Mouse (Mus musculus): ENCODE data around the gene Cd83.

Cd83 gene

GRCm38 (mm10) chr13:43774605-43775426 is 9.8 kb upstream of the Cd83 start:
- DNase-seq (ENCODE audit: extremely low spot score, low spot score): no peak

GRCm38 (mm10) chr13:43775427-43775733 is 9.2 kb upstream of the Cd83 start:
- no peak for DNase-seq (ENCODE audit: extremely low spot score, low spot score)

GRCm38 (mm10) chr13:43777321-43778002 is 7.1 kb upstream of the Cd83 start:
- DNase-seq (ENCODE audit: extremely low spot score, low spot score): no peak

GRCm38 (mm10) chr13:43778021-43778649 is 6.4 kb upstream of the Cd83 start:
- DNase-seq (ENCODE audit: extremely low spot score, low spot score): no peak

GRCm38 (mm10) chr13:43778971-43779370 is 5.6 kb upstream of the Cd83 start:
- DNase-seq (ENCODE audit: extremely low spot score, low spot score): no peak

- no peak for DNase-seq (ENCODE audit: extremely low spot score, low spot score)
These were observed 4.5 kb upstream of the Cd83 start for GRCm38 (mm10) chr13:43780071-43780470.

- peak; percentile 39 for DNase-seq (ENCODE audit: extremely low spot score, low spot score)
These were observed 1.1 kb downstream of the Cd83 start for GRCm38 (mm10) chr13:43785712-43786072.

- no peak for DNase-seq (ENCODE audit: extremely low spot score, low spot score)
These were observed 1.7 kb downstream of the Cd83 start for GRCm38 (mm10) chr13:43786171-43786795.

- DNase-seq (ENCODE audit: extremely low spot score, low spot score): no peak
These were observed 2.7 kb downstream of the Cd83 start for GRCm38 (mm10) chr13:43787262-43787661.

- DNase-seq (ENCODE audit: extremely low spot score, low spot score): no peak
These were observed 3.5 kb downstream of the Cd83 start for GRCm38 (mm10) chr13:43788071-43788470.

- DNase-seq (ENCODE audit: extremely low spot score, low spot score): no peak
These were observed 4.5 kb downstream of the Cd83 start for GRCm38 (mm10) chr13:43788983-43789645.

GRCm38 (mm10) chr13:43790229-43791001 is 5.8 kb downstream of the Cd83 start:
- no peak for DNase-seq (ENCODE audit: extremely low spot score, low spot score)

GRCm38 (mm10) chr13:43795334-43795733 is 10.8 kb downstream of the Cd83 start:
- no peak for DNase-seq (ENCODE audit: extremely low spot score, low spot score)

GRCm38 (mm10) chr13:43798655-43799054 is 14.1 kb downstream of the Cd83 start:
- no peak for DNase-seq (ENCODE audit: extremely low spot score, low spot score)

GRCm38 (mm10) chr13:43800136-43800535 is 15.6 kb downstream of the Cd83 start:
- no peak for DNase-seq (ENCODE audit: extremely low spot score, low spot score)

- DNase-seq (ENCODE audit: extremely low spot score, low spot score): peak; percentile 42
These were observed 17.4 kb downstream of the Cd83 start for GRCm38 (mm10) chr13:43801961-43802360.

GRCm38 (mm10) chr13:43802361-43803137 is 18.0 kb downstream of the Cd83 start:
- no peak for DNase-seq (ENCODE audit: extremely low spot score, low spot score)

- DNase-seq (ENCODE audit: extremely low spot score, low spot score): no peak
These were observed 20.1 kb downstream of the Cd83 start for GRCm38 (mm10) chr13:43804648-43805047.

- no peak for DNase-seq (ENCODE audit: extremely low spot score, low spot score)
These were observed 20.7 kb downstream of the Cd83 start for GRCm38 (mm10) chr13:43805159-43805758.

All from neural tube, embryonic 10.5 days (tissue).